Mouse (Mus musculus): ENCODE measurements at regions not wholly inside any gene's neighbourhood (a gene's known extent, or its start where the extent isn't known, plus 50 kb on each side); places are given as distances from the start of the nearest gene placed in this dataset.
"Not testable (repeated sequence)": the region's sequence is repeated elsewhere in the genome, so short reads cannot be mapped to it uniquely, and the experiment has no call there.

DNA sequence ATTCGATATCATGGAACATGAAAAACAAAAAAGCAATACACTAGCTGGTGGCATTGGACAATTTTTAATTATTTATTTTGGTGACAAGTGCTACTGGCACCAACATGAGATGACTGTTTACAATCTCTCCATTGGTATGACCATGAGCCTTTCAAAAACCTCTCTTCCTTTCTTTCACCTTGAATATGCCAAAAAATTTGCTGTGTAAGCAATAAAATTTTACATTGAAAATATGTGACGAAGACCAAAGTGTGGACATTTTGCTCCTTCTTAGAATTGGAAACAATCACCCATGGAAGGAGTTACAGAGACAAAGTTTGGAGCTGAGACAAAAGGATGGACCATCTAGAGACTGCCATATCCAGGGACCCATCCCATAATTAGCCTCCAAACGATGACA is 83.4 kb upstream of the Gm49339 start:
- not testable (repeated sequence) for DNase-seq (ENCODE audit: extremely low spot score)

DNA sequence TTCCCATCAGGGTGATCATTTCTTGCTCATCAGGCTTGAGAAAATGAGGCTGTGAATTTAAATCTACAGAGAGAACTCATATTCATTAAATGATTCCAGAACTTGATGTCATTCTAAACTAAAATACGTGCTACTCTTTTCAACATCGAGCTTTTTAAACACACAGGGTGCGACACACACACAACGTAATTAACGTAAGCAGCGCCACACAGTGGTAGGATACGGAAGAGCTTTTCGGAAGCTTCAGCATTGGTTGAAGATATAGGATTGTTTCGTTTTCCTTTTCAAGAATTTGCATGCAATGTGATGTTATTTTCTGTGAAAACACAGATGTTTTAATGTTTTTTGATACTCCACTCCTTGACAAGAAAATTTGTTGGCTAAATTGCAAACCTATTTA is 75.3 kb upstream of the Gm49339 start:
- peak; percentile 51 for DNase-seq (ENCODE audit: extremely low spot score)

DNA sequence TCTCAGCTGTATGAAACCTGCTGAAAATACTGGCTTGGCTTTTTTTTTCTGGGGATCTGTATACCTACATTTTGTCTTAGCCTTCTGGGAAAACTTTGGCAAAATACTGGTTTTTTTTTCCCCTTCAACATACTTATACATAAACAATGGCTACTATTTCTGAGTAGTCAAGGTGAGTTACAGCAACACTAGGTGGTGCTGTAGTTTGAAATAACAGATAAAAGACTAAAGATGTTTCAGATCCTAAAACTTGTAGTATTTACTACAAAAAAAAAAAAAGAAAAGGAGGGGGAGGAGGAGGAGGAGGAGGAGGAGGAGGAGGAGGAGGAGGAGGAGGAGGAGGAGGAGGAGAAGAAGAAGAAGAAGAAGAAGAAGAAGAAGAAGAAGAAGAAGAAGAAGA is 67.6 kb upstream of the Gm49339 start:
- DNase-seq (ENCODE audit: extremely low spot score), result no peak

DNA sequence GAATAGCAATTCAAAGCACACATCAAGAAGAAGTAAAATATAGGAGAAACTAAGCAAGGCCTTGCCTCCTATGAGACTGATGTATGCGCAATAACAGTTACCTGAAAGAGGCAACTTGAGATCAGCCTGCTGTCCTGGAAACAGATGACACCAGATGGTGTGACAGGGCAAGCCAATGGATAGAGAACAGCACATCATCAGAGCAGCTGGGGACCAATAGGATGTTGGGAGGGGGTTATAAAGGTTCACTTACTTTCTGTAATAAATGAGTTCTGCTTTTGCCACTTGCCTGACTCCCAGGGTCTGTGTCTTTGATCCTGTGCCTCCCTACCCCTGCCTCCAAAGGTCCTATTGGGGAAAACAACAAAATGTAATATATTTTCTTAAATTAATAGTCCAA is 65.9 kb upstream of the Gm49339 start:
- DNase-seq (ENCODE audit: extremely low spot score), result no peak

DNA sequence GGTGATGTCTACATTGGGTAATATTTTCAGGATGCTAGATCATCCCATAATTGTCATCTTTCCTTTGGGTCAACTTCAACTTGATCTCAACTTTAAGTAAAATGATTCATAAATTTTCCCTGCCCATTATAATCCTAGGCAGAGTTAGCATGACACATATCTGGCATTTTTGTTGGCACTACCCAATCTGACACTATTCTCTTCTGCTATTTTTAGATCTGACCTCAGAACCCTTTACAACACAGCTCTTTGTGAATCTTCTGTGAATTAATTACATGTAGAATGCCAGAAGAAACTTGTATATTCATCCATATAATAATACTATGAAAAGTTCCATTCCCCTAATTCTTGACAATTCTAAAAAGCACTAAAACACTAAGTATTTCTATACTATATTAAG is 63.7 kb upstream of the Gm49339 start:
- DNase-seq (ENCODE audit: extremely low spot score), result no peak

DNA sequence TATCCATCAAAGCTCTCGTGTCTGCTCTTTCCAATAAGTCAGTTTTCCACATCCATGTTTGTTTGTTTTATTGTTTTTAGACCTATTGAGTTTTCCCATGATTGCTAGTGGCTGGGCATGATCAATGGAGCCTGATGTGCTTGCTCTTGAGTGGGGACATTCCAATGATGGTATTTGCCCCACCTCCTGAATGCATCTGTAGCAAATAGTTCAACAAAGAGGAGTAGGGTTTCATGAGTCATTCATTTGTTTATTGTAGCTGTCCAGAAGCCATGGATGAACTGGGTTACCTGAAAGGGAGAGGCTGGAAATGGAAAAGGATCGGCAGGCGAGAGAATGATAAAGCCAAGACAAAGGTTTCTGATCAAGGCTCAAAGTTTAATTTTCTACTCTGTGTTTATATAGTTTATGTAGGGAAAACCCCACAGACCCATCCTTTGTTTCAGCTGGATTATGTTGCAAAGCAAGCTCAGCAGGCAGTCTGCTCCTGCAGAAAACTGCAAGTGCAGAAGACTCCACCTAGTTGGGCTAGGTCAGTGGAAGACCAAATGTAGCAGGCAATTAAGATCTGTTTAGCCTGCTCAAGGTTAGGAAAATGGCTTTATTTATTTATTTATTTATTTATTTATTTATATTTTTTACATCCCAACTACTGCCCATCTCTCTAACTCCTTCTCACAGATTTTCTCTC is 63.0 kb upstream of the Gm49339 start:
- no peak for DNase-seq (ENCODE audit: extremely low spot score)

DNA sequence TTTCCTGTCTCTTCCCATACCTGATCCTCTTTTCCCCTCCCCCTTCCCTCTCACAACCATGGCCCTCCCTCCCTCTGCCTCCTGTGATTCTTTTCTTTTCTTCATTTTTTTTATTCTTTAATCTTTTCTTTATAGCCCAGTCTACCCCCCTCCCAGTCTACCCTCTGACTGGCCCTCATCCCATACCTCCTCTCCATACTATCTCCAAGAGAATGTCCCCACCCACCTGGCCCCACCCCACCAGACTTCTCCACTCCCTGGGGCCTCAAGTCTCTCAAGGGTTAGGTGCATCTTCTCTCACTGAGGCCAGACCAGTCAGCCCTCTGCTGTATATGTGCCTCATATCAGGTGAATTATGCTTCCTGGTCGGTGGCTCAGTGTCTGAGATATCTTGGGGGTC is 61.9 kb upstream of the Gm49339 start:
- DNase-seq (ENCODE audit: extremely low spot score), result no peak

DNA sequence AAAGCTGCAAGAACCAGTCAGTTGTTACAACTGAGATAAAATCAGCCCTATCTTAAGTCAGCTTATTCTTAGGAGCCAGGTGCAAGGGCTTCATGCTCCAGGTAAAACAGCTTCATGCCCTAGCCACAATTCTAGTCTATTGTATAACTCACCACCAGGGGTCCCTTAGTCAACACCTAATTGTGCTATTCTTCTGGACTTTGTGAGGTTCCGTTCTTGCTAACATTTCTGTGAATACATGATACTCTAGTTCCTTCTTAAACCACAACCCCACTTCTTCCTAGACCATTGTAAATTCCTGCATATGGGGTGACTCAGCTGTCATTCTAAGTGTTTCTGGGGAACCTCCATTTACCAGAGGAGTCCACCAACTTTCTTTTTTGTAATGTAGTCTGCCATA is 57.9 kb upstream of the Gm49339 start:
- no peak for DNase-seq (ENCODE audit: extremely low spot score)

Data from embryo, embryonic 9.5 days (tissue).